Mouse (Mus musculus) hindbrain, embryonic 11.5 days (tissue): Measurements from ENCODE around the gene Maml1. TPM values are rescaled to one million over a fixed set of nuclear protein-coding genes. Genes with fewer than 3 reads are reported as not detected.

ENCODE experiments used
- ATAC-seq: fragments of 200-750 bp; cut with Nextera tagmentation; 2 replicates; pipeline ENCODE4 v1.8.0; 2017; ENCODE audit warnings: mild to moderate bottlenecking, moderate TSS enrichment, moderate library complexity; ENCODE audit not compliant: low FRiP score
- DNase-seq: peaks from one replicate; pipeline ENCODE4 v3.0.0-alpha.2; 2015; ENCODE audit warnings: low spot score
- H3K27ac ChIP-seq: fragments of 300-500 bp; sonication (generic); 2 replicates; pipeline ENCODE4 v1.5.1; 2014; ENCODE audit warnings: mild to moderate bottlenecking, low read depth, low read length
- H3K27me3 ChIP-seq: fragments of 300-500 bp; sonication (generic); 2 replicates; pipeline ENCODE4 v1.6.1; 2014; ENCODE audit warnings: mild to moderate bottlenecking, low read length, moderate library complexity, mixed read lengths; ENCODE audit not compliant: control insufficient read depth, insufficient read depth
- H3K36me3 ChIP-seq: fragments of 300-500 bp; sonication (generic); 2 replicates; pipeline ENCODE4 v1.6.1; 2014; ENCODE audit warnings: mild to moderate bottlenecking, low read length, moderate library complexity, mixed read lengths; ENCODE audit not compliant: control insufficient read depth, insufficient read depth
- H3K4me1 ChIP-seq: fragments of 300-500 bp; sonication (generic); replicated peaks from 2 replicates; pipeline ENCODE4 v1.6.1; 2014; ENCODE audit warnings: low read length, mixed read lengths; ENCODE audit not compliant: control insufficient read depth, insufficient read depth
- H3K4me2 ChIP-seq: fragments of 300-500 bp; sonication (generic); replicated peaks from 2 replicates; pipeline ENCODE4 v1.6.1; 2014; ENCODE audit warnings: mild to moderate bottlenecking, low read depth, low read length
- H3K4me3 ChIP-seq: fragments of 300-500 bp; sonication (generic); 2 replicates; pipeline ENCODE4 v1.5.1; 2014; ENCODE audit warnings: low read depth, low read length
- H3K9ac ChIP-seq: fragments of 300-500 bp; sonication (generic); 2 replicates; pipeline ENCODE4 v1.6.1; 2014; ENCODE audit warnings: low read depth, low read length
- H3K9me3 ChIP-seq: fragments of 300-500 bp; sonication (generic); 2 replicates; pipeline ENCODE4 v1.6.1; 2016; ENCODE audit warnings: low read length; ENCODE audit not compliant: control insufficient read depth
- WGBS: fragments of 180-500 bp; shearing (Covaris S2); extraction: QIAGEN DNeasy Blood & Tissue Kit; methylation state at CpG from one replicate; pipeline ENCODE4 v1.1.7; 2014; 5-methylcytosine and 5-hydroxymethylcytosine counted together
- polyA plus RNA-seq: library from polyadenylated mRNA; unstranded; fragments of >200 nt; fragmentation: Nextera tagmentation; extraction: Ambion mirVana; gene quantifications from 2 replicates; pipeline ENCODE4 v1.2.1, GENCODE M21; 2014

The Maml1 gene
- polyA plus RNA-seq, 1 experiment from 2014 or later: 10.1 TPM

DNA sequence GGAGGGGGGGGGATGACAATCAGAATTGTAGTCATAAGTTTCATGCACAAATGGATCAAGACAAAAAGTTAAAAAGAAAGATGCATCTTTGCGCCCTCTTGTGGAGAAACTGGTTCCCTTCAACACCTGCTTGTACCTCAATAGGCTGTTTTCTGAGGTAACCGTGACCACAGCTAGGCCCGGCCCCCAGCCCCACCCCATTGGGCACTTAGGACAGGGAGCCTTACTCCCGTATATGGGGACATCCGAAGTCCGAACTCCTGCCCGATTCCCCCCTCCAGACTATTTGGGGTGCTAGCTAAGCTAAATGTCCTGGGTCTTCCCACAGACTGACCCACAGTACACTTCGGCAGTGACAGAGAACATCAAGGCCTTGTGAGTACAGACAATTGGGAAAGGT lies 60.7 kb downstream of the Maml1 start:
- Histone ChIP-seq H3K4me3 (no peak overlapping the region), H3K36me3 (peaks cover 4% of the 10 kb centered on the region; the same call in 1 of the 2 replicates), H3K9me3 (no peaks in the 10 kb centered on the region), H3K4me2 (peak overlapping the region; percentile 38; the same call in 1 of the 2 replicates), H3K27ac (no peak overlapping the region), H3K4me1 (peaks cover 8% of the 10 kb centered on the region), H3K27me3 (peaks cover 2% of the 10 kb centered on the region; the same call in 1 of the 2 replicates), H3K9ac (no peak overlapping the region)
- DNase-seq: peak; percentile 71
- WGBS: 19% methylated on average over 8 of the region's 8 CpGs
- ATAC-seq: no peak

DNA sequence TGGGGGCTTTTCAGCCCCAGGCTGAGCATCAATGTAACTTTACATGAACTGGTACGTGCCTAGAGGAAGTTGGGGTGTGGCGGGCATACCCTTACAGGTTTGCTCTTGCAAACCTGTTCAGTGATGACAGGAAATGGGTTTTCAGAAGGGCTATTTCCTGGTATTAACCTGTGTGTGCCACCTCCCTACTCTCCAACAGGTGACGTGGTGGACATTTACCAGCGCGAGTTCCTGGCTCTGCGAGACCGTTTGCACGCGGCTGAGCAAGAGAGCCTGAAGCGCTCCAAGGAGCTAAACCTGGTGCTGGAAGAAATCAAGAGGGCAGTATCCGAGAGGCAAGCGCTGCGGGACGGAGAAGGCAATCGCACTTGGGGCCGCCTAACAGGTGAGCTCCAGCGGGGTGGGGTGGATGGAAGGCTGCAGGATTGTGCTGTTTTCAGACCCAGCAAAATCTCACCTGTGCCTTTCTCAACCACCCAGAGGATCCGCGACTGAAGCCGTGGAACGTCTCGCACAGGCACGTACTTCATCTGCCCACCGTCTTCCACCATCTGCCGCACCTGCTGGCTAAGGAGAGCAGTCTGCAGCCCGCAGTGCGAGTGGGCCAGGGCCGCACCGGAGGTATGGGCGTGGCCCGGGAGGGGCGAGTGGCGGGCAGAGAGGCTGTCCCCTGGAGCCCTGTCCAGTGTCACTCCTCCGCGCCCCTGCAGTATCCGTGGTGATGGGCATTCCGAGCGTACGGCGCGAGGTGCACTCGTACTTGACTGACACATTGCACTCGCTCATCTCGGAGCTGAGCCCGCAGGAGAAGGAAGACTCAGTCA lies 61.4 kb downstream of the Maml1 start:
- Histone ChIP-seq H3K36me3 (peaks cover 4% of the 10 kb centered on the region; the same call in 1 of the 2 replicates), H3K4me3 (no peak overlapping the region), H3K4me1 (peaks cover 10% of the 10 kb centered on the region), H3K9me3 (no peaks in the 10 kb centered on the region), H3K9ac (no peak overlapping the region), H3K27me3 (peaks cover 2% of the 10 kb centered on the region; the same call in 1 of the 2 replicates), H3K27ac (no peak overlapping the region), H3K4me2 (peak overlapping the region; percentile 38)
- ATAC-seq (0 out of 2 replicates have a peak, but pooled peaks have one; percentile 18), DNase-seq (no peak)
- WGBS: 22% methylated on average over 45 of the region's 45 CpGs

- H3K36me3 ChIP-seq: peaks cover 4% of the 10 kb centered on the region; the same call in 1 of the 2 replicates
- no peak overlapping the region for H3K4me3 ChIP-seq
- H3K9ac ChIP-seq: no peak overlapping the region
- no peak overlapping the region for H3K4me2 ChIP-seq
- peaks cover 10% of the 10 kb centered on the region for H3K4me1 ChIP-seq
- H3K27me3 ChIP-seq: peaks cover 2% of the 10 kb centered on the region; the same call in 1 of the 2 replicates
- no peak for ATAC-seq
- no peak overlapping the region for H3K27ac ChIP-seq
- no peaks in the 10 kb centered on the region for H3K9me3 ChIP-seq
- WGBS: 45% methylated on average over 7 of the region's 7 CpGs
- no peak for DNase-seq
These were observed 62.7 kb downstream of the Maml1 start for GRCm38 (mm10) chr11:50229252-50229910.

GRCm38 (mm10) chr11:50228772-50229171 lies 63.3 kb downstream of the Maml1 start:
- Histone ChIP-seq H3K36me3 (peaks cover 4% of the 10 kb centered on the region; the same call in 1 of the 2 replicates), H3K4me1 (peaks cover 10% of the 10 kb centered on the region), H3K4me2 (no peak overlapping the region), H3K27me3 (peaks cover 2% of the 10 kb centered on the region; the same call in 1 of the 2 replicates), H3K9me3 (no peaks in the 10 kb centered on the region), H3K4me3 (no peak overlapping the region), H3K9ac (no peak overlapping the region), H3K27ac (no peak overlapping the region)
- 22% methylated on average over 3 of the region's 3 CpGs for WGBS
- ATAC-seq (no peak), DNase-seq (no peak)

DNA sequence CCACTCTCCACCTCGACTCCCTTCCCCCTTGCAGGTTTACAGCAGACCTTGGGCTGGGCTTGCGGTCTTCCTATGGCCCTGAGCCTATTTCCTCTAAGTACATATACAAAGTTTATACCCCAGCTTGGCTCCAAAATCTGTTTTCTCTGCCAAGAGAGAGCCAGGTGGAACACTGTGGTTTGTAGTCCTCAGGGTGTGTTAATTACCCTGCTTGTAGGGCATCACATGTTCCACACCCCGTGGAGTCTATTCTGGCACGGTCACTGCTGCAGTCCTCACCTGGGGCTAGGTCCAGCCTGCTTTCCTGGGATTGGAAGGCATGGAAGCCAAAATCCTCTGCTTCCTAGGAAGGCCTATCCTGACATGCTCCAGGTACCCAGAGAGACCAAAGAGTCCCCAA lies 64.4 kb downstream of the Maml1 start:
- Histone ChIP-seq H3K27me3 (peaks cover 2% of the 10 kb centered on the region; the same call in 1 of the 2 replicates), H3K4me2 (no peak overlapping the region), H3K9me3 (no peaks in the 10 kb centered on the region), H3K9ac (no peak overlapping the region), H3K4me1 (peaks cover 10% of the 10 kb centered on the region), H3K27ac (no peak overlapping the region), H3K36me3 (peaks cover under 1% of the 10 kb centered on the region; the same call in 1 of the 2 replicates), H3K4me3 (no peak overlapping the region)
- ATAC-seq (no peak), DNase-seq (no peak)
- 92% methylated on average over 4 of the region's 4 CpGs for WGBS

GRCm38 (mm10) chr11:50227226-50227625 lies 64.9 kb downstream of the Maml1 start:
- Histone ChIP-seq H3K27me3 (peaks cover 2% of the 10 kb centered on the region; the same call in 1 of the 2 replicates), H3K4me1 (peaks cover 10% of the 10 kb centered on the region), H3K4me3 (no peak overlapping the region), H3K27ac (no peak overlapping the region), H3K9ac (no peak overlapping the region), H3K9me3 (no peaks in the 10 kb centered on the region), H3K4me2 (no peak overlapping the region), H3K36me3 (no peaks in the 10 kb centered on the region)
- ATAC-seq (no peak), DNase-seq (no peak)
- WGBS: 81% methylated on average over 3 of the region's 3 CpGs

GRCm38 (mm10) chr11:50226406-50226805 lies 65.7 kb downstream of the Maml1 start:
- 31% methylated on average over 2 of the region's 2 CpGs for WGBS

GRCm38 (mm10) chr11:50225611-50226378 lies 66.3 kb downstream of the Maml1 start:
- no peaks in the 10 kb centered on the region for H3K36me3 ChIP-seq
- H3K4me2 ChIP-seq: peak overlapping the region; percentile 54
- no peaks in the 10 kb centered on the region for H3K9me3 ChIP-seq
- H3K4me3 ChIP-seq: peak overlapping the region; percentile 72
- DNase-seq (peak; percentile 62), ATAC-seq (peak; percentile 16; the same call in 1 of the 2 replicates)
- WGBS: 5% methylated on average over 29 of the region's 34 CpGs
- peaks cover 2% of the 10 kb centered on the region; the same call in 1 of the 2 replicates for H3K27me3 ChIP-seq
- peak overlapping the region; percentile 97 for H3K9ac ChIP-seq
- H3K4me1 ChIP-seq: peaks cover 7% of the 10 kb centered on the region
- H3K27ac ChIP-seq: peak overlapping the region; percentile 83

More at GRCm38 (mm10) chr11:50226406-50226805, 65.7 kb downstream of the Maml1 start:
- ATAC-seq (no peak), DNase-seq (no peak)
- Histone ChIP-seq H3K27ac (no peak overlapping the region), H3K4me3 (peak overlapping the region; percentile 72), H3K36me3 (no peaks in the 10 kb centered on the region), H3K9me3 (no peaks in the 10 kb centered on the region), H3K4me2 (peak overlapping the region; percentile 54), H3K4me1 (peaks cover 10% of the 10 kb centered on the region), H3K27me3 (peaks cover 2% of the 10 kb centered on the region; the same call in 1 of the 2 replicates), H3K9ac (peak overlapping the region; percentile 97; the same call in 1 of the 2 replicates)
